12 mouse cellular contexts compared by ENCODE assay signal in the genomic region with DNA sequence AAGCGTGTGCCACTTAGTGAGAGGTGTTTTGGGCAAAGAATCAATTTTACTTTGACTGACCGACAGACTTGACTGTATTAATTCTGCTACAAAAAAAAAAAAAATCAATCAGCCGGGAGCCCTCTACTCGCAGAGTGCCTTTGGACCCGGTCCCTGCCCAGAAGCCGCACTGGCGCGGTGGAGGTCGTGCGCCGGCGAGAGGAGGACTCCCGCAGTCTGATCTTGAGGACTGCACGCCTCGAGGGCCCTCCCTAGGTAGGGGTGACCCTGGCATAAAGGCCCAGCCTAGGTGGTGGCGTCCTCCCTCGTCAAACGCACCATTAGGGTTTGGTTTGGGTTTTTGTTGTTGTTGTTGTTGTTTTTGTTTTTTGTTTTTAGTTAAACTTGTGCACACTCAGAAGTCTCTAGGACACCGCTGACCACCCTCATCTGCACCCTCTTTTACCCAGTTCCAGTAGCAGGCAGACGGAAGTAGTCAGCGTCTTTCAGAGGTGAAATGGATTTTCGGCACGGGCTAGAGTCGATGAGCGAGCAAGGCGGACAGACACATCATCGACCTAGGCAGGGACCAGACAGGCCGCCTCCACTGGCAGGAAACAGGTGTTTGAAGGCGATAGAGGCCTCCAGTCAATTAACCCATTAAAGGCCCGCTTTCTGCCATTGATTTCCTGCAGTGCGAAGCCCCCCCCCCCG. TPM values are rescaled to one million over a fixed set of nuclear protein-coding genes. Genes with fewer than 3 reads are reported as not detected.
A peak's percentile ranks its signal among the peaks of the same experiment; 100 is the strongest.
DNase-seq lines count a peak whose midpoint lies in the region; ATAC-seq lines count a peak whose summit lies in the region.
"Had no signal": no experiment of that assay in that cellular context is flagged by ENCODE, and none has a peak within 500 bp of the region (broad histone marks: within the 10 kb centered on the region; RNA-seq: fewer than 3 reads in every experiment).

No protein-coding gene starts in this region.

- peak; percentile 74 for DNase-seq in heart, adult 11 months
- peak; percentile 50 for DNase-seq in embryo, embryonic 11 days
- no peak for DNase-seq in adrenal gland, adult 8-10 months
- no peak for DNase-seq in kidney, postnatal 4 days
- no peak for DNase-seq in right cerebral cortex, postnatal 25 days
- DNase-seq: heart, postnatal 4 days had no signal

- H3K9me3 ChIP-seq in heart, embryonic 11.5 days (replicated peaks; ENCODE audit: control insufficient read depth, low read length), result no peaks in the 10 kb centered on the region
- H3K9me3 ChIP-seq in hindbrain, embryonic 13.5 days, result no peaks in the 10 kb centered on the region
- no peaks in the 10 kb centered on the region for H3K9me3 ChIP-seq in midbrain, embryonic 16.5 days (replicated peaks; ENCODE audit: control insufficient read depth, low read length, poor library complexity, severe bottlenecking)
- H3K9me3 ChIP-seq: embryonic facial prominence, embryonic 12.5 days had no signal

- no peak overlapping the region for H3K4me3 ChIP-seq in heart, embryonic 11.5 days (ENCODE audit: low read depth, low read length)
- peak overlapping the region; percentile 33 for H3K4me3 ChIP-seq in hindbrain, embryonic 13.5 days
- H3K4me3 ChIP-seq in midbrain, embryonic 16.5 days (ENCODE audit: low read depth, low read length), result peak overlapping the region; percentile 38

- H3K36me3 ChIP-seq in heart, embryonic 11.5 days (ENCODE audit: control insufficient read depth, insufficient read depth, low read length), result no peaks in the 10 kb centered on the region
- no peaks in the 10 kb centered on the region for H3K36me3 ChIP-seq in hindbrain, embryonic 13.5 days
- no peaks in the 10 kb centered on the region for H3K36me3 ChIP-seq in midbrain, embryonic 16.5 days (ENCODE audit: control insufficient read depth, insufficient read depth, low read length)
- H3K36me3 ChIP-seq: embryonic facial prominence, embryonic 12.5 days had no signal

- no peak overlapping the region for H3K4me2 ChIP-seq in heart, embryonic 11.5 days
- peak overlapping the region; percentile 60 for H3K4me2 ChIP-seq in hindbrain, embryonic 13.5 days
- peak overlapping the region; percentile 58 for H3K4me2 ChIP-seq in midbrain, embryonic 16.5 days (ENCODE audit: low read length)

- no peak overlapping the region for H3K9ac ChIP-seq in heart, embryonic 11.5 days (ENCODE audit: low read depth, low read length)
- peak overlapping the region; percentile 60; the same call in 1 of the 2 replicates for H3K9ac ChIP-seq in hindbrain, embryonic 13.5 days
- H3K9ac ChIP-seq in midbrain, embryonic 16.5 days (ENCODE audit: low read depth, low read length), result no peak overlapping the region
- H3K9ac ChIP-seq: embryonic facial prominence, embryonic 12.5 days had no signal

- H3K27me3 ChIP-seq in heart, embryonic 11.5 days (ENCODE audit: control insufficient read depth, insufficient read depth, low read length), result peaks cover 98% of the 10 kb centered on the region
- peaks cover 96% of the 10 kb centered on the region for H3K27me3 ChIP-seq in hindbrain, embryonic 13.5 days
- peaks cover 38% of the 10 kb centered on the region for H3K27me3 ChIP-seq in midbrain, embryonic 16.5 days (ENCODE audit: control insufficient read depth, insufficient read depth, low read depth, low read length)

- no peak for ATAC-seq in heart, embryonic 11.5 days (replicated peaks; ENCODE audit: insufficient number of reproducible peaks, low FRiP score, low TSS enrichment)
- ATAC-seq in hindbrain, embryonic 13.5 days (ENCODE audit: low FRiP score), result no peak
- no peak for ATAC-seq in midbrain, embryonic 16.5 days

- peaks cover 20% of the 10 kb centered on the region for H3K4me1 ChIP-seq in heart, embryonic 11.5 days (ENCODE audit: control insufficient read depth, insufficient read depth, low read length)
- peaks cover 47% of the 10 kb centered on the region for H3K4me1 ChIP-seq in hindbrain, embryonic 13.5 days (replicated peaks)
- H3K4me1 ChIP-seq in midbrain, embryonic 16.5 days (ENCODE audit: control insufficient read depth, insufficient read depth, low read length), result peaks cover 23% of the 10 kb centered on the region; the same call in 1 of the 2 replicates

- no peak overlapping the region for H3K27ac ChIP-seq in heart, embryonic 11.5 days (ENCODE audit: low read depth, low read length)
- peak overlapping the region; percentile 77 for H3K27ac ChIP-seq in hindbrain, embryonic 13.5 days
- peak overlapping the region; percentile 76 for H3K27ac ChIP-seq in midbrain, embryonic 16.5 days (ENCODE audit: low read length)
- H3K27ac ChIP-seq: embryonic facial prominence, embryonic 12.5 days had no signal

- WGBS in heart, embryonic 11.5 days (ENCODE audit: insufficient replicate concordance), result under 1% methylated on average over 32 of the region's 32 CpGs
- WGBS in hindbrain, embryonic 13.5 days, result under 1% methylated on average over 32 of the region's 32 CpGs
- 2% methylated on average over 32 of the region's 32 CpGs for WGBS in midbrain, embryonic 16.5 days

RNA-seq across cellular contexts. Expression of a gene that starts 8.4 kb away (rescaled TPM):
- not detected in 2 replicates for polyA plus RNA-seq in heart, embryonic 11.5 days (2014; fragmentation: Nextera tagmentation; extraction: Ambion mirVana)
- 2.0 and 2.4 TPM in 2 replicates for polyA plus RNA-seq in hindbrain, embryonic 13.5 days (2015; fragmentation: Nextera tagmentation; extraction: Ambion mirVana)
- polyA plus RNA-seq in midbrain, embryonic 16.5 days (2015; fragmentation: Nextera tagmentation; extraction: Ambion mirVana), result 1.6 and 2.2 TPM in 2 replicates
- not detected for total RNA-seq in adrenal gland, adult 8-10 months (2022)
- total RNA-seq: gastrocnemius, adult 8-10 months; heart, postnatal 4 days had no signal
- polyA plus RNA-seq: large intestine, adult 2 months had no signal

Comparison
In these comparisons a context has a peak if more than half of its experiments do, and no peak if none do; other contexts are left out.
1. DNase-seq: peak in heart, adult 11 months (single experiment) and embryo, embryonic 11 days (single experiment); none in adrenal gland, adult 8-10 months (single experiment), kidney, postnatal 4 days (0 of 2) and right cerebral cortex, postnatal 25 days (single experiment).